8 mouse cellular contexts compared by ENCODE assay signal in genomic region chr14:24778748-24779630, GRCm38 (mm10).
DNase-seq lines count a peak whose midpoint lies in the region; ATAC-seq and TF ChIP-seq lines count a peak whose summit lies in the region.

No protein-coding gene starts in this region.

- peak; percentile 97 for ATAC-seq in hindbrain, embryonic 11.5 days (ENCODE audit: low FRiP score)
- peak; percentile 97 for ATAC-seq in lung, embryonic 16.5 days (ENCODE audit: low read depth)

- no peak for TF ChIP-seq CTCF in thymus, adult 2 months (IDR thresholded peaks at IDR 0.05; ENCODE audit: borderline replicate concordance, control insufficient read depth, extremely low read depth, insufficient read depth, low read length, poor library complexity)

- peak overlapping the region; percentile 93 for H3K27ac ChIP-seq in hindbrain, embryonic 11.5 days (ENCODE audit: low read depth, low read length)
- peak overlapping the region; percentile 86 for H3K27ac ChIP-seq in lung, embryonic 16.5 days (ENCODE audit: low read length)
- H3K27ac ChIP-seq in thymus, adult 2 months (ENCODE audit: control insufficient read depth, insufficient read depth, low read length): peak overlapping the region; percentile 46

- H3K9ac ChIP-seq in hindbrain, embryonic 11.5 days (ENCODE audit: low read depth, low read length): peak overlapping the region; percentile 59
- H3K9ac ChIP-seq in lung, embryonic 16.5 days (ENCODE audit: low read length): peak overlapping the region; percentile 68

- TF ChIP-seq POLR2A in thymus, adult 2 months (IDR thresholded peaks at IDR 0.05; ENCODE audit: control insufficient read depth, extremely low read depth, insufficient read depth, low read length, poor library complexity): 0 out of 2 replicates have a peak, but pooled peaks have one; percentile 16

- peak overlapping the region; percentile 38 for H3K4me2 ChIP-seq in hindbrain, embryonic 11.5 days (replicated peaks; ENCODE audit: low read depth, low read length)
- peak overlapping the region; percentile 71 for H3K4me2 ChIP-seq in lung, embryonic 16.5 days (ENCODE audit: low read depth, low read length)

- H3K4me1 ChIP-seq in hindbrain, embryonic 11.5 days (replicated peaks; ENCODE audit: control insufficient read depth, insufficient read depth, low read length): peaks cover 6% of the 10 kb centered on the region; the same call in 1 of the 2 replicates
- peaks cover 10% of the 10 kb centered on the region for H3K4me1 ChIP-seq in lung, embryonic 16.5 days (replicated peaks; ENCODE audit: control insufficient read depth, insufficient read depth, low read length)
- H3K4me1 ChIP-seq in thymus, adult 2 months (replicated peaks; ENCODE audit: control insufficient read depth, insufficient read depth, low read length): peaks cover 15% of the 10 kb centered on the region

- no peaks in the 10 kb centered on the region for H3K9me3 ChIP-seq in hindbrain, embryonic 11.5 days (ENCODE audit: control insufficient read depth, low read length)
- no peaks in the 10 kb centered on the region for H3K9me3 ChIP-seq in lung, embryonic 16.5 days (ENCODE audit: control insufficient read depth, low read length)

- H3K36me3 ChIP-seq in hindbrain, embryonic 11.5 days (ENCODE audit: control insufficient read depth, insufficient read depth, low read length): no peaks in the 10 kb centered on the region
- H3K36me3 ChIP-seq in lung, embryonic 16.5 days (ENCODE audit: control insufficient read depth, insufficient read depth, low read length): no peaks in the 10 kb centered on the region
- H3K36me3 ChIP-seq in thymus, adult 2 months (ENCODE audit: control insufficient read depth, insufficient read depth, low read length): no peaks in the 10 kb centered on the region

- 2% methylated on average over 38 of the region's 39 CpGs for WGBS in hindbrain, embryonic 11.5 days
- 1% methylated on average over 30 of the region's 39 CpGs for WGBS in lung, embryonic 16.5 days
- WGBS in thymus, adult 2 months: 2% methylated on average over 39 of the region's 39 CpGs

- H3K4me3 ChIP-seq in hindbrain, embryonic 11.5 days (ENCODE audit: low read depth, low read length): peak overlapping the region; percentile 6; the same call in 1 of the 2 replicates
- peak overlapping the region; percentile 54 for H3K4me3 ChIP-seq in lung, embryonic 16.5 days (ENCODE audit: low read length)
- H3K4me3 ChIP-seq in thymus, adult 2 months (ENCODE audit: control insufficient read depth, insufficient read depth, low read length): peak overlapping the region; percentile 84

- no peaks in the 10 kb centered on the region for H3K27me3 ChIP-seq in hindbrain, embryonic 11.5 days (ENCODE audit: control insufficient read depth, insufficient read depth, low read length)
- no peaks in the 10 kb centered on the region for H3K27me3 ChIP-seq in lung, embryonic 16.5 days (ENCODE audit: control insufficient read depth, insufficient read depth, low read depth, low read length)
- H3K27me3 ChIP-seq in thymus, adult 2 months (ENCODE audit: control insufficient read depth, insufficient read depth, low read length): no peaks in the 10 kb centered on the region

- DNase-seq in Muller cell, postnatal 12 days (ENCODE audit: inconsistent ontology term): peak; percentile 98
- DNase-seq in cerebellum, adult 9-10 months: peak; percentile 96
- DNase-seq in frontal cortex, postnatal 10 days (ENCODE audit: low spot score in 2 of 2): peak; percentile 84 to 85
- DNase-seq in hindbrain, embryonic 11.5 days (ENCODE audit: low spot score): peak; percentile 93
- peak; percentile 88 for DNase-seq in layer of hippocampus, adult 9-11 months
- DNase-seq in ovary, adult 18-20 months (ENCODE audit: low spot score): peak; percentile 80
- DNase-seq in thymus, adult 2 months: peak; percentile 71

Comparison
In these comparisons a context has a peak if more than half of its experiments do, and no peak if none do; other contexts are left out.
1. Peak in every context shown above with its lines: DNase-seq, ATAC-seq, H3K4me3 ChIP-seq and H3K27ac ChIP-seq.
2. H3K4me3 ChIP-seq: peak in every context shown above with its lines; median percentile 84 in thymus, adult 2 months; 54 in lung, embryonic 16.5 days; 6 in hindbrain, embryonic 11.5 days.